Mouse (Mus musculus) stomach, embryonic 14.5 days (tissue): ENCODE results near the gene Gabra5. TPM values are rescaled to one million over a fixed set of nuclear protein-coding genes. Genes with fewer than 3 reads are reported as not detected.

Source experiments
- ATAC-seq: fragments of 200-750 bp; cut with Nextera tagmentation; 2 replicates; pipeline ENCODE4 v1.8.0; 2017; ENCODE audit warnings: low read depth, moderate TSS enrichment; ENCODE audit not compliant: insufficient number of reproducible peaks, insufficient read depth, low FRiP score
- H3K27ac ChIP-seq: fragments of 300-500 bp; sonication (generic); 2 replicates; pipeline ENCODE4 v1.5.1; 2014; ENCODE audit warnings: mild to moderate bottlenecking, low read length, moderate library complexity, mixed read lengths
- H3K27me3 ChIP-seq: fragments of 300-500 bp; sonication (generic); 2 replicates; pipeline ENCODE4 v1.6.1; 2014; ENCODE audit warnings: low read length, control low read depth, mixed read lengths; ENCODE audit not compliant: control insufficient read depth, insufficient read depth
- H3K36me3 ChIP-seq: fragments of 300-500 bp; sonication (generic); 2 replicates; pipeline ENCODE4 v1.6.1; 2014; ENCODE audit warnings: mild to moderate bottlenecking, control low read depth, low read length, moderate library complexity, mixed read lengths; ENCODE audit not compliant: control insufficient read depth, insufficient read depth
- H3K4me1 ChIP-seq: fragments of 300-500 bp; sonication (generic); 2 replicates; pipeline ENCODE4 v1.6.1; 2014; ENCODE audit warnings: low read length, control low read depth, mixed read lengths; ENCODE audit not compliant: control insufficient read depth, insufficient read depth
- H3K4me2 ChIP-seq: fragments of 300-500 bp; sonication (generic); replicated peaks from 2 replicates; pipeline ENCODE4 v1.6.1; 2014; ENCODE audit warnings: low read depth, low read length, control low read depth
- H3K4me3 ChIP-seq: fragments of 300-500 bp; sonication (generic); 2 replicates; pipeline ENCODE4 v1.5.1; 2014; ENCODE audit warnings: low read depth, low read length, control low read depth
- H3K9ac ChIP-seq: fragments of 300-500 bp; sonication (generic); replicated peaks from 2 replicates; pipeline ENCODE4 v1.6.1; 2014; ENCODE audit warnings: low read depth, mild to moderate bottlenecking, control low read depth, low read length, moderate library complexity, mixed read lengths
- H3K9me3 ChIP-seq: fragments of 300-500 bp; sonication (generic); 2 replicates; pipeline ENCODE4 v1.6.1; 2016; ENCODE audit warnings: low read depth, low read length, control low read depth; ENCODE audit not compliant: control insufficient read depth
- WGBS: fragments of 180-500 bp; shearing (Covaris S2); extraction: QIAGEN DNeasy Blood & Tissue Kit; methylation state at CpG from one replicate; pipeline ENCODE4 v1.1.7; 2014; 5-methylcytosine and 5-hydroxymethylcytosine counted together
- polyA plus RNA-seq: library from polyadenylated mRNA; unstranded; fragments of >200 nt; fragmentation: Nextera tagmentation; extraction: Ambion mirVana; gene quantifications from 2 replicates; pipeline ENCODE4 v1.2.1, GENCODE M21; 2014

The Gabra5 gene
- polyA plus RNA-seq, result 0.48 and 0.74 TPM in 2 replicates

DNA sequence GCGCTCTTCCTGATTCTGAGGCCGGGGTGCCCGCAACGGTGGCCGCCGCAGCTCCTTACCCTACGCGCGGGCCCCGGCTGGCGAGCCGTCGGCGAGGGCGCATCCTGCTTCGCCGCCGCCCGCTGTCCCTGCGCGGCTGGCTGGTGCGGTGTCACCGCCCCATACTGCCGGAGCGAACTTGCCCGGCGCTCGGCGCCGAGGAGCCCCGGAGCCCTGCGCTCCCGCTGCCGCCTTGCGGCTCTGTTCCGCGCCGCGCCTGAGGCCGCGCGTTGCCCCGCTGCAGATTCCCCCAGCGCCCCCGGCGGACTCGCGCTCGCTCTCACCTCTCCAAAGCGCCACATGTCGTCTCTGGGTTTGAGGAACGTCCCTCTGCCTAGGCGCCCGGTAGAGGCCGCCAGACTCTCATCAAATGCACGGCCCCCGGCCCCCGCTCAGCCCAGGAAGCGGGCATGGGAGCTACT, at the start of gene Gabra5:
TSS of gene Gabra5 (minus strand) at position 379 of the 461 bp plus-strand sequence.
- Histone ChIP-seq H3K27me3 (peaks cover 36% of the 10 kb centered on the region), H3K27ac (no peak within 1 kb of the TSS), H3K4me3 (peak within 1 kb of the TSS; percentile 42), H3K9me3 (no peaks in the 10 kb centered on the region), H3K4me2 (peak within 1 kb of the TSS; percentile 62), H3K36me3 (no peaks in the 10 kb centered on the region), H3K4me1 (0 out of 2 replicates have a peak, but pooled peaks cover 3% of the 10 kb centered on the region), H3K9ac (no peak within 1 kb of the TSS; the same call in 1 of the 2 replicates)
- peak; percentile 70 for ATAC-seq
- WGBS, result under 1% methylated on average over 58 of the region's 59 CpGs

DNA sequence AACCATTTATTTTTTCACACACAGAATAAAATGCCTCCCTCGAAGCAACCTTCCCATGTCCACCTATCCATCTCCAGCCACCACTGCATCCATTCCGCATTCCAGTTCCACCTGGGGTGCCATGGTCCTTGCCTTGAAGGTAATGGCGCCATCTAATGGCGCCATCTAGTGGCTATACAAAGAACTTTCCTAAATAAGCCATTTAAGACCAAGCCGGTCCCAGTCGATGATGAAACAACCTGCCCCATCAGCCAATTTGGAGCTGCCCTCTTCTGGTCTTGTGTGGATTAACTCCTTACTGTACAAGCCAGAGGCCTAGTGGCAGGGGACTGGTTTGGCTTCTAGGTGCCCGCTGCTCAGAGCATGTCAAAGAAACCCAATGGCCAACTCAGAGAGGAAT, 28.7 kb upstream of the Gabra5 start:
- H3K9ac ChIP-seq, result no peak overlapping the region
- no peak overlapping the region for H3K4me3 ChIP-seq
- 20% methylated on average over 7 of the region's 7 CpGs for WGBS
- H3K9me3 ChIP-seq, result no peaks in the 10 kb centered on the region
- H3K27me3 ChIP-seq, result no peaks in the 10 kb centered on the region
- H3K27ac ChIP-seq, result no peak overlapping the region
- no peak for ATAC-seq
- H3K36me3 ChIP-seq, result no peaks in the 10 kb centered on the region
- H3K4me1 ChIP-seq, result no peaks in the 10 kb centered on the region
- H3K4me2 ChIP-seq, result no peak overlapping the region

DNA sequence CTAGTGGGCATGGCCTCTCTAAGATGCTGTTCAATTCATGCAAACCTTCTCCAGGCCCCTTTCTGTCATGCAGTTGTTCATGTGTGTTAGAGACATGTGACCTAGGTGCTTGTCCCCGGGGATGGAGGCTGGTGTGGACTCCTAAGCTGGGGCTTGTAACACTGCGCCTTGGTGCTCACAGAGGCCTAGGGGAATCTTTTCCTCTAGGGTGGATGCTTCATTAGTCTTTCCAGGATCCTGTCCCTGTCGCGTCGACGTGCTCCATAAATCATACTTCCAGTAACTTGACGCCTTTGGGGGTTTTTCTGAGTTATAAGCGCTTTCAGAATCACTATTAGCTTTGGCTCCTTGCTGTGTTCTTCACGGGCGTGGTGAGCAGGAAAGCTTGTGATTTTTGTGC, 22.8 kb upstream of the Gabra5 start:
- no peaks in the 10 kb centered on the region for H3K4me1 ChIP-seq
- H3K27me3 ChIP-seq, result no peaks in the 10 kb centered on the region
- H3K9me3 ChIP-seq, result no peaks in the 10 kb centered on the region
- 57% methylated on average over 10 of the region's 10 CpGs for WGBS
- no peak overlapping the region for H3K4me2 ChIP-seq
- H3K9ac ChIP-seq, result no peak overlapping the region
- H3K27ac ChIP-seq, result no peak overlapping the region
- no peak for ATAC-seq
- H3K36me3 ChIP-seq, result no peaks in the 10 kb centered on the region
- no peak overlapping the region for H3K4me3 ChIP-seq

DNA sequence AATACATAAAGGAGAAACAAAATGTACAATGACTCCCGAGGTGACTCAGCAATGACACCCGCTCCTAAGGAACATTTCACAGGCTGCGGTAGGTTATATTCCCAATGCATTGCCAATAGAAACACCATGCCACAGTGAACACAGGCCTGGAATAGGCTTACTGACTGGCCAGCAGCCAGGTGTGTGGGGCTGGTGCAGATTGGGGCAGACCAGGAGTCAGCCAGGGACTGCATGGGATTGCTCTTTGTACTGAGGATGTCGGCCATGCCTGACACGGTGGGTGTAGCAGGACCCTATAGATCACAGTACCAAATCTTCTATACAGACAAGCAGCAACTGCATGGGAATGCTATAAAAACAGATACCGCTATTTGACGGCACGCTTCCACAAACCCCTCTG, 20.1 kb upstream of the Gabra5 start:
- no peaks in the 10 kb centered on the region for H3K36me3 ChIP-seq
- H3K4me1 ChIP-seq, result no peaks in the 10 kb centered on the region
- no peak overlapping the region for H3K9ac ChIP-seq
- WGBS, result 87% methylated on average over 8 of the region's 8 CpGs
- no peaks in the 10 kb centered on the region for H3K27me3 ChIP-seq
- no peak overlapping the region for H3K4me2 ChIP-seq
- H3K27ac ChIP-seq, result no peak overlapping the region
- H3K4me3 ChIP-seq, result no peak overlapping the region
- no peak for ATAC-seq
- no peaks in the 10 kb centered on the region for H3K9me3 ChIP-seq

DNA sequence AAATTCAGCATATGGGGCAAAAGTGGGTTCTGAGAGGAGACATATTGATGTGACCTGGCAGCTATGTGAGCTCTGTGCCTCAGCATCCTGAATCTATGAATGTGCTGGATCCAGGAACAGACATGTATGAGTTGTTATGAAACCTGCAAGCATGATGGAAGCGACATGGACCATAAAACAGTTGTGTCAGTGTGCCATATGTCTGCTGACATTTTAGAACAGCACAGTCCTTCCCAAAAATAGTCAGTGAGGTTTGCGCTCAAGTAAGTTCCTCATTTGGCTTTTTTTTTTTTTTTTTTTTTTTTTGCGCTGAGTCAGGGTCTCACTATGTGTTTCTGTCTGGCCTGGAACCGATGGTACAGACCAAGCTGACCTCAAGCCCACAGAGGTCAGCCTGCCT, 19.6 kb upstream of the Gabra5 start:
- Histone ChIP-seq H3K36me3 (no peaks in the 10 kb centered on the region), H3K4me2 (no peak overlapping the region), H3K4me3 (no peak overlapping the region), H3K27me3 (no peaks in the 10 kb centered on the region), H3K9me3 (no peaks in the 10 kb centered on the region), H3K9ac (no peak overlapping the region), H3K4me1 (no peaks in the 10 kb centered on the region), H3K27ac (no peak overlapping the region)
- ATAC-seq, result no peak
- WGBS, result 80% methylated on average over 4 of the region's 4 CpGs

DNA sequence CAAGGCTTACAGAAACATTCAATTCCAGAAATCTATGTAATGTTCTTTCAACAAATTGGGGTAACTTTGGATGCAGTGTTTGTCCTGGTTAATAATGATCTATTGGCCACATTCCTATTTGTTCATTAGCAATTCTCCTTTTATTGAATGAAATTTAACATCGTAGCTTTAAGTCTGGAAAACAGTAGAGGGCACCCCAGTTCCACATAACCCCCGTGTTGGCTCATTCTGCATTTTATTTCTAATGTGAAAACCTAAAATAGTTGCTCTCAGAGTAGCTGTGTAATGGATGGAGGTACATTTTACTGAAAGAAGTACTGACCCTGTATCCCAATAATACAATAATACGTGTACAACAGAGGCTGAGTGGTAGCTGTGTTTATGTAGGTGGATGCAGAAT, 3.1 kb upstream of the Gabra5 start:
- Histone ChIP-seq H3K9ac (no peak overlapping the region), H3K36me3 (no peaks in the 10 kb centered on the region), H3K9me3 (no peaks in the 10 kb centered on the region), H3K4me2 (no peak overlapping the region), H3K27me3 (peaks cover 26% of the 10 kb centered on the region), H3K4me1 (0 out of 2 replicates have a peak, but pooled peaks cover 3% of the 10 kb centered on the region), H3K27ac (no peak overlapping the region), H3K4me3 (no peak overlapping the region)
- no peak for ATAC-seq
- WGBS, result 28% methylated on average over 3 of the region's 3 CpGs

DNA sequence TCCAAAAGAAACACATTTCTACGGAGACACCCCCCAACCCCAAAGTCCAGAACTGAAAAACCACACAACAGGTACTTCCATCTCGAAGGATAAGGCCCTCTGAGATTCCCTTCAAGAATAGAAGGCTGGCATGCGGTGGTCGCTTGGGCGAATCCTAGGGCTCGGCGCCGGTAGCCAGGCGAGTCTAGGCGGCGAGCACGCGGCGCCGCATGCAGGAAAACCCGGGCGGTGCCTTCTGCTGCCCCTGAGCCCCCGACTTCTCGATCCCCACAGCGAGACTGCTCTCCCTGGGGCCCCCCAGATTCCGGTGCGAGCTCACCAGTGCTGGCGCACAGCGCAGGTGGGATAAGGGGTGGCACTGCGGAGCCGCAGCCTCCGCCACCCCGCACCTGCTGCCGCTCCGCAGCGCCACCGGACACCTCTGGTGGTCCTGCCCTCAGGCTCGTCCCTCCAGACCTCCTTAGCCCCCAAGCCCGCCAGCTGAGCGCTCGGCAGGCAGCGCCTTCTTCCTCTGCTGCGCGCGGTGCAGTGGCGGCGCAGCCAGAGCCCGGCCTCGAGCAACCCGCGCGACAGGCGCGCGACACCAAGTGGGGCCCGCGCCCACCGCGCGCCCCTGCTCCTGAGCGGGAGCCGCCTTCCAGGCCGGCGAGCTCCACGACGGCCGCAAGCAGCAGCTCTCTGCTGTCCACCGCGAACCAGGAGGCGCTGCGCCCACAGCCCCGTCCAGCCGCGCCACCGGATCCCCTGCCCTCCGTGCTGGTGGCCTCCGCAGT, 813 bp downstream of the Gabra5 start:
- H3K27me3 ChIP-seq, result peaks cover 36% of the 10 kb centered on the region
- no peak overlapping the region; the same call in 1 of the 2 replicates for H3K9ac ChIP-seq
- H3K36me3 ChIP-seq, result no peaks in the 10 kb centered on the region
- WGBS, result 2% methylated on average over 71 of the region's 72 CpGs
- H3K4me2 ChIP-seq, result peak overlapping the region; percentile 62
- peak; percentile 34; the same call in 1 of the 2 replicates for ATAC-seq
- H3K4me1 ChIP-seq, result 0 out of 2 replicates have a peak, but pooled peaks cover 3% of the 10 kb centered on the region
- no peaks in the 10 kb centered on the region for H3K9me3 ChIP-seq
- no peak overlapping the region for H3K27ac ChIP-seq
- H3K4me3 ChIP-seq, result peak overlapping the region; percentile 42

DNA sequence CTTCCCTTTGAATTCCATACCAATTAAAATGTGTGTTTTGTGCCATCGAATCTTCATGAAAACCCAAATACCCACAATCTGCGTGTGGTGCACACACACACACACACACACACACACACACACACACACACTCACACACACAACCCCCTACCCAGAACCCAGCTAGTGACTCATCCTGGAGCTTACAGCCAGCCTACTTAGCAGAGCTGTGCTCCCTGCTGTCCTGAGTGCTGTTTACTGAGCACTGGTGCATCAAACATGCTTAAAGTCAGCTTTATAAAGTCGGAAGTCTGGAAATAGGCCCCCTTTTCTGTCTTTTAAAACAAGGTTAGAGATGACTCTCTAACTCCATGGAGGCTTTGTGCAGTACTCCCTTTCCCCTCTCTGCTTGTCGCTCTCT, 7.0 kb downstream of the Gabra5 start:
- 75% methylated on average over 4 of the region's 4 CpGs for WGBS
- H3K4me3 ChIP-seq, result no peak overlapping the region
- H3K36me3 ChIP-seq, result no peaks in the 10 kb centered on the region
- no peaks in the 10 kb centered on the region for H3K9me3 ChIP-seq
- ATAC-seq, result no peak
- H3K9ac ChIP-seq, result no peak overlapping the region
- no peak overlapping the region for H3K4me2 ChIP-seq
- no peak overlapping the region for H3K27ac ChIP-seq
- H3K27me3 ChIP-seq, result peaks cover 9% of the 10 kb centered on the region; the same call in 1 of the 2 replicates
- no peaks in the 10 kb centered on the region for H3K4me1 ChIP-seq
